Mouse (Mus musculus) heart, embryonic 11.5 days (tissue): ENCODE data around the gene Unk. TPM values are rescaled to one million over a fixed set of nuclear protein-coding genes. Genes with fewer than 3 reads are reported as not detected.
A peak's percentile ranks its signal among the peaks of the same experiment; 100 is the strongest.

Experiments used
- ATAC-seq: fragments of 200-750 bp; cut with Nextera tagmentation; replicated peaks from 2 replicates; pipeline ENCODE4 v1.8.0; 2017; ENCODE audit warnings: moderate library complexity; ENCODE audit not compliant: insufficient number of reproducible peaks, low FRiP score, low TSS enrichment
- H3K27ac ChIP-seq: fragments of 300-500 bp; sonication (generic); 2 replicates; pipeline ENCODE4 v1.5.1; 2014; ENCODE audit warnings: mild to moderate bottlenecking, low read depth, low read length
- H3K27me3 ChIP-seq: fragments of 300-500 bp; sonication (generic); 2 replicates; pipeline ENCODE4 v1.6.1; 2014; ENCODE audit warnings: mild to moderate bottlenecking, low read length, mixed read lengths; ENCODE audit not compliant: control insufficient read depth, insufficient read depth
- H3K36me3 ChIP-seq: fragments of 300-500 bp; sonication (generic); 2 replicates; pipeline ENCODE4 v1.6.1; 2014; ENCODE audit warnings: mild to moderate bottlenecking, low read length, moderate library complexity, mixed read lengths; ENCODE audit not compliant: control insufficient read depth, insufficient read depth
- H3K4me1 ChIP-seq: fragments of 300-500 bp; sonication (generic); 2 replicates; pipeline ENCODE4 v1.6.1; 2014; ENCODE audit warnings: low read length; ENCODE audit not compliant: control insufficient read depth, insufficient read depth
- H3K4me2 ChIP-seq: fragments of 300-500 bp; sonication (generic); 2 replicates; pipeline ENCODE4 v1.6.1; 2014; ENCODE audit warnings: mild to moderate bottlenecking, moderate library complexity
- H3K4me3 ChIP-seq: fragments of 300-500 bp; sonication (generic); 2 replicates; pipeline ENCODE4 v1.5.1; 2014; ENCODE audit warnings: low read depth, low read length
- H3K9ac ChIP-seq: fragments of 300-500 bp; sonication (generic); 2 replicates; pipeline ENCODE4 v1.6.1; 2014; ENCODE audit warnings: mild to moderate bottlenecking, low read depth, low read length, moderate library complexity
- H3K9me3 ChIP-seq: fragments of 300-500 bp; sonication (generic); replicated peaks from 2 replicates; pipeline ENCODE4 v1.6.1; 2016; ENCODE audit warnings: low read length; ENCODE audit not compliant: control insufficient read depth
- WGBS: fragments of 180-500 bp; shearing (Covaris S2); extraction: QIAGEN DNeasy Blood & Tissue Kit; methylation state at CpG from one replicate; pipeline ENCODE4 v1.1.7; 2014; ENCODE audit not compliant: insufficient replicate concordance; 5-methylcytosine and 5-hydroxymethylcytosine counted together
- polyA plus RNA-seq: library from polyadenylated mRNA; unstranded; fragments of >200 nt; fragmentation: Nextera tagmentation; extraction: Ambion mirVana; gene quantifications from 2 replicates; pipeline ENCODE4 v1.2.1, GENCODE M21; 2014

Unk gene
- polyA plus RNA-seq, 1 experiment from 2014 or later: 18.7 TPM

GRCm38 (mm10) chr11:116098711-116099460, 68.8 kb downstream of the Unk start:
- 65% methylated on average over 14 of the region's 14 CpGs for WGBS
- Histone ChIP-seq H3K9ac (no peak overlapping the region), H3K4me3 (no peak overlapping the region), H3K36me3 (no peaks in the 10 kb centered on the region), H3K4me1 (peaks cover 51% of the 10 kb centered on the region), H3K27ac (peak overlapping the region; percentile 92), H3K27me3 (no peaks in the 10 kb centered on the region), H3K9me3 (no peaks in the 10 kb centered on the region), H3K4me2 (no peak overlapping the region)
- no peak for ATAC-seq

- peaks cover 56% of the 10 kb centered on the region for H3K4me1 ChIP-seq
These were observed 69.3 kb downstream of the Unk start for GRCm38 (mm10) chr11:116099462-116099861.

GRCm38 (mm10) chr11:116100385-116100784, 70.3 kb downstream of the Unk start:
- Histone ChIP-seq H3K4me2 (no peak overlapping the region; the same call in 1 of the 2 replicates), H3K4me3 (no peak overlapping the region), H3K4me1 (peaks cover 62% of the 10 kb centered on the region), H3K9me3 (no peaks in the 10 kb centered on the region), H3K36me3 (no peaks in the 10 kb centered on the region), H3K9ac (peak overlapping the region; percentile 43), H3K27me3 (no peaks in the 10 kb centered on the region), H3K27ac (peak overlapping the region; percentile 92)
- no peak for ATAC-seq
- WGBS: 39% methylated on average over 6 of the region's 6 CpGs

More at GRCm38 (mm10) chr11:116099462-116099861, 69.3 kb downstream of the Unk start:
- ATAC-seq: no peak
- 85% methylated on average over 6 of the region's 6 CpGs for WGBS
- Histone ChIP-seq H3K4me2 (no peak overlapping the region), H3K9me3 (no peaks in the 10 kb centered on the region), H3K4me3 (no peak overlapping the region), H3K9ac (no peak overlapping the region), H3K27me3 (no peaks in the 10 kb centered on the region), H3K27ac (peak overlapping the region; percentile 92), H3K36me3 (no peaks in the 10 kb centered on the region)

- Histone ChIP-seq H3K4me2 (no peak overlapping the region), H3K36me3 (no peaks in the 10 kb centered on the region), H3K4me3 (no peak overlapping the region), H3K9ac (peak overlapping the region; percentile 43), H3K27ac (peak overlapping the region; percentile 92), H3K9me3 (no peaks in the 10 kb centered on the region), H3K27me3 (no peaks in the 10 kb centered on the region), H3K4me1 (peaks cover 66% of the 10 kb centered on the region)
- ATAC-seq: no peak
- 75% methylated on average over 7 of the region's 7 CpGs for WGBS
These were observed 70.7 kb downstream of the Unk start for GRCm38 (mm10) chr11:116100839-116101238.

- Histone ChIP-seq H3K4me2 (peak overlapping the region; percentile 20; the same call in 1 of the 2 replicates), H3K9ac (peak overlapping the region; percentile 56), H3K4me1 (peaks cover 77% of the 10 kb centered on the region), H3K4me3 (no peak overlapping the region), H3K9me3 (no peaks in the 10 kb centered on the region), H3K36me3 (no peaks in the 10 kb centered on the region), H3K27me3 (no peaks in the 10 kb centered on the region; the same call in 1 of the 2 replicates), H3K27ac (peak overlapping the region; percentile 92)
- peak; percentile 6; the same call in 1 of the 2 replicates for ATAC-seq
- 42% methylated on average over 11 of the region's 11 CpGs for WGBS
These were observed 71.8 kb downstream of the Unk start for GRCm38 (mm10) chr11:116101931-116102381.

- no peak for ATAC-seq
- Histone ChIP-seq H3K9me3 (no peaks in the 10 kb centered on the region), H3K36me3 (no peaks in the 10 kb centered on the region), H3K27me3 (peaks cover 3% of the 10 kb centered on the region; the same call in 1 of the 2 replicates), H3K4me3 (no peak overlapping the region), H3K27ac (peak overlapping the region; percentile 92), H3K9ac (peak overlapping the region; percentile 56), H3K4me2 (no peak overlapping the region), H3K4me1 (peaks cover 82% of the 10 kb centered on the region)
- 53% methylated on average over 3 of the region's 4 CpGs for WGBS
These were observed 72.3 kb downstream of the Unk start for GRCm38 (mm10) chr11:116102472-116102871.

- 48% methylated on average over 12 of the region's 12 CpGs for WGBS
- peaks cover 12% of the 10 kb centered on the region for H3K27me3 ChIP-seq
- H3K4me2 ChIP-seq: peak overlapping the region; percentile 24; the same call in 1 of the 2 replicates
- no peak for ATAC-seq
- H3K9ac ChIP-seq: peak overlapping the region; percentile 34; the same call in 1 of the 2 replicates
- peaks cover 89% of the 10 kb centered on the region for H3K4me1 ChIP-seq
- no peaks in the 10 kb centered on the region for H3K9me3 ChIP-seq
- peak overlapping the region; percentile 96 for H3K27ac ChIP-seq
- no peak overlapping the region for H3K4me3 ChIP-seq
- H3K36me3 ChIP-seq: no peaks in the 10 kb centered on the region
These were observed 73.5 kb downstream of the Unk start for GRCm38 (mm10) chr11:116103572-116103971.

- ATAC-seq: peak; percentile 74
- Histone ChIP-seq H3K36me3 (no peaks in the 10 kb centered on the region), H3K27ac (peak overlapping the region; percentile 96), H3K4me1 (peaks cover 86% of the 10 kb centered on the region), H3K4me3 (no peak overlapping the region), H3K27me3 (peaks cover 12% of the 10 kb centered on the region), H3K4me2 (peak overlapping the region; percentile 24), H3K9me3 (no peaks in the 10 kb centered on the region), H3K9ac (peak overlapping the region; percentile 65)
- WGBS: 32% methylated on average over 14 of the region's 14 CpGs
These were observed 74.0 kb downstream of the Unk start for GRCm38 (mm10) chr11:116104006-116104646.
